Mouse (Mus musculus) ovary, adult 18-20 months (tissue): Measurements from ENCODE around the gene Ubap1l.

ENCODE experiments used
- DNase-seq: peaks from one replicate; pipeline ENCODE4 v3.0.0; 2022; ENCODE audit warnings: low spot score, mixed read lengths

The Ubap1l gene

DNA sequence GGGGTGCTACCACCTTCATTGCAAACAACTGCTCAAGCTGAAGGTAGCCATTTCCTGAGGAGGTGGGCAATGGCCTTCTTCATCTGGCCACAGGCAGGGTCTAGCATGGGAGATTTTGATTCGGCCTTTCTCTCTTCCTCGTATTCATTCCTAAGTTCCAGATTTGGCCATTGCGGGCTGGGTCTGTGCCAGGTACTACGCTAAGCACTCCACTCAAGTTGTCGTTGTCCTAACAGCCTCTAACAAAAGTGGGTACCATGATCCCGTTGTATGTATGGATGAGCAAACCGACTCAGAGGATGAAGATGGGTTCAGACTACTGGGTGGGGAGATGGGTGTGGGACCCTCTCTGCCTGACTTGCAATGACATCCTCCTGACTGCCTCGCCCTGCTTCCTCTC lies 49.5 kb downstream of the Ubap1l start:
- no peak for DNase-seq

GRCm38 (mm10) chr9:65411326-65411725 lies 50.5 kb downstream of the Ubap1l start:
- no peak for DNase-seq

- DNase-seq, result no peak
These were observed 56.9 kb downstream of the Ubap1l start for GRCm38 (mm10) chr9:65417738-65418137.

- DNase-seq, result no peak
These were observed 58.8 kb downstream of the Ubap1l start for GRCm38 (mm10) chr9:65419633-65420032.

- DNase-seq, result no peak
These were observed 62.1 kb downstream of the Ubap1l start, which contains the start of gene Slc51b for GRCm38 (mm10) chr9:65422760-65423501. TSS of gene Slc51b (minus strand) at chr9:65422955.

DNA sequence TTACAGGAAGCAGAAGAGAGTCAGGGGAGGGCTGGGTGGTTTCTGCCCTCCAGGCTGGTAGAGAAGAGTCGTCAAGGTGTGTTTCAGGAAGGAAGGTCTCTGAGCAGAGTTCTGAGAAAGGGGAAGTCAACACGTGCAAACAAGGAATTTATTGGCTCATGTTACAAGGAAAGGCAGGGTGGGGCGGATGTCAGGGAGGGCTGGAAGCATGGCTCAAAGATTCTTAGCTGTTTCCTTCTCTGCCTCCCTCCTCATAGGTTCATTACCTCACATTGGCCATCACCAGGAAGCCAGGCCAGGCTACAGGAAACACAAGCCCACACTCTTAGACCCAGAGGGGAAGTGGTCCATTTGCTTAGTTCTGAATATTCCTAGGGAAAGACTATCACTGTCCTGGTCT lies 63.6 kb downstream of the Ubap1l start:
- DNase-seq, result no peak

DNA sequence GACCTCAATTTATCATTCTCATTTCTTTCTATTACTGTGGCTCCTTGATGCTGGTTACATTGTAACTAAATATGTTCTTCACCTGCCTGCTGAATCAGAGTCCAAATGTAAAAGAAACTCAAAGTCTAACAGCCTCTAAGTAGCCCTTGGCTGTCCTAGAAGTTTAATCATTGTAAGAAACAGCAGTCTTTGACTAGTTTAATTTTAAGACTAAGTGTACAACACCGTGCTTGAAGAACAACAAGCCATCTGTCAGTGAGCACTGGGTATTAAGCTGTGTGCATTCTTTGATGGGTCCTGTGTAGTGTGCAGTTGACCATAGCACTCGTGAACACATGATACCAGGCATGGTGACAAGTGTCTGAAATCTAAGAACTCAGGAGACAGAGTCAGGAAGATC lies 66.7 kb downstream of the Ubap1l start:
- no peak for DNase-seq

DNA sequence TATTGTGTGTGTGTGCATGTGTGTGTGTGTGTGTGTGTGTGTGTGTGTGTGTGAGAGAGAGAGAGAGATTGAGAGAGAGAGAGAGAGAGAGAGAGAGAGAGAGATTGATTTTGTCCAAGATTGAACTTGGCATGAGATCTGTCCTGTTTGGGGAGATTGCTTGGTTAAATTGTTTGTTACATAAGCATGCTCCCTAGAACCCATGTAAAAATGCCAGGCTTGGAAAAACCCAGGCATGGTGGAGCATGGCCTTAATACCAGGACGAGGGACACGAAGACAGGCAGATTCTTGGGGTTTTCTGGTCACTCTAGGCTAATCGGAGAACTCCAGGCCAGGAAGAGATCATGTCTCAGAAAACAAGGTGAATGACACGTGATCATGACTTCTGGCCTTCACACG lies 67.2 kb downstream of the Ubap1l start:
- no peak for DNase-seq
